Comparison of ENCODE assay signal across 14 mouse cellular contexts in genomic region chr4:118049606-118050302, GRCm38 (mm10).
DNase-seq lines count a peak whose midpoint lies in the region; ATAC-seq lines count a peak whose summit lies in the region.
"Had no signal": no experiment of that assay in that cellular context is flagged by ENCODE, and none has a peak within 500 bp of the region (broad histone marks: within the 10 kb centered on the region; RNA-seq: fewer than 3 reads in every experiment).

No protein-coding gene starts in this region.

- DNase-seq in heart, postnatal 25 days (ENCODE audit: low spot score): no peak
- peak; percentile 45 for DNase-seq in lung, postnatal 10 days
- DNase-seq in lung, postnatal 14 days: no peak
- no peak for DNase-seq in cerebellum, adult 11 months
- DNase-seq: adrenal gland, postnatal 36 days; cerebellum, adult 2 months; layer of hippocampus, postnatal 36 days; right cerebral cortex, postnatal 4 days had no signal

- 31% methylated on average over 12 of the region's 12 CpGs for WGBS in heart, embryonic 16.5 days
- 31% methylated on average over 12 of the region's 12 CpGs for WGBS in intestine, embryonic 15.5 days
- 31% methylated on average over 12 of the region's 12 CpGs for WGBS in stomach, embryonic 16.5 days

- peaks cover 3% of the 10 kb centered on the region; the same call in 1 of the 2 replicates for H3K4me1 ChIP-seq in heart, embryonic 16.5 days (ENCODE audit: control insufficient read depth, insufficient read depth, low read length)
- peaks cover 5% of the 10 kb centered on the region; the same call in 1 of the 2 replicates for H3K4me1 ChIP-seq in intestine, embryonic 15.5 days (replicated peaks)
- peaks cover 30% of the 10 kb centered on the region for H3K4me1 ChIP-seq in stomach, embryonic 16.5 days (ENCODE audit: control insufficient read depth, insufficient read depth, low read length)
- H3K4me1 ChIP-seq: forebrain, embryonic 12.5 days had no signal

- ATAC-seq in heart, embryonic 16.5 days (replicated peaks; ENCODE audit: extremely low read depth, insufficient read depth, low FRiP score): peak; percentile 85
- ATAC-seq in intestine, embryonic 15.5 days: peak; percentile 79
- ATAC-seq in stomach, embryonic 16.5 days (ENCODE audit: insufficient read depth, low FRiP score): peak; percentile 74

- H3K4me3 ChIP-seq in heart, embryonic 16.5 days (ENCODE audit: low read length): no peak overlapping the region
- no peak overlapping the region for H3K4me3 ChIP-seq in intestine, embryonic 15.5 days (replicated peaks)
- H3K4me3 ChIP-seq in stomach, embryonic 16.5 days (replicated peaks; ENCODE audit: low read length): no peak overlapping the region
- H3K4me3 ChIP-seq: embryonic facial prominence, embryonic 10.5 days; forebrain, embryonic 12.5 days; limb, embryonic 15.5 days had no signal

- H3K9me3 ChIP-seq in heart, embryonic 16.5 days (replicated peaks; ENCODE audit: control insufficient read depth, low read length): no peaks in the 10 kb centered on the region
- no peaks in the 10 kb centered on the region for H3K9me3 ChIP-seq in intestine, embryonic 15.5 days
- no peaks in the 10 kb centered on the region for H3K9me3 ChIP-seq in stomach, embryonic 16.5 days (replicated peaks; ENCODE audit: control insufficient read depth, low read length)
- H3K9me3 ChIP-seq: embryonic facial prominence, embryonic 10.5 days; forebrain, embryonic 12.5 days; limb, embryonic 15.5 days had no signal

- H3K4me2 ChIP-seq in heart, embryonic 16.5 days (ENCODE audit: low read depth, low read length): no peak overlapping the region
- H3K4me2 ChIP-seq in intestine, embryonic 15.5 days (replicated peaks): no peak overlapping the region
- H3K4me2 ChIP-seq in stomach, embryonic 16.5 days (ENCODE audit: low read depth, low read length): no peak overlapping the region
- H3K4me2 ChIP-seq: forebrain, embryonic 12.5 days; limb, embryonic 15.5 days had no signal

- H3K9ac ChIP-seq in heart, embryonic 16.5 days (ENCODE audit: low read length): no peak overlapping the region
- no peak overlapping the region for H3K9ac ChIP-seq in intestine, embryonic 15.5 days
- peak overlapping the region; percentile 42; the same call in 1 of the 2 replicates for H3K9ac ChIP-seq in stomach, embryonic 16.5 days (ENCODE audit: low read length)
- H3K9ac ChIP-seq: forebrain, embryonic 12.5 days; limb, embryonic 15.5 days had no signal

- H3K36me3 ChIP-seq in heart, embryonic 16.5 days (ENCODE audit: control insufficient read depth, insufficient read depth): no peaks in the 10 kb centered on the region
- H3K36me3 ChIP-seq in intestine, embryonic 15.5 days: no peaks in the 10 kb centered on the region
- H3K36me3 ChIP-seq in stomach, embryonic 16.5 days (ENCODE audit: control insufficient read depth, insufficient read depth, low read length): no peaks in the 10 kb centered on the region
- H3K36me3 ChIP-seq: embryonic facial prominence, embryonic 10.5 days; forebrain, embryonic 12.5 days; limb, embryonic 15.5 days had no signal

- intact Hi-C loops in heart, postnatal 25 days (cut with DNase I): no loop called here

- no peaks in the 10 kb centered on the region for H3K27me3 ChIP-seq in heart, embryonic 16.5 days (ENCODE audit: control insufficient read depth, insufficient read depth, low read length)
- no peaks in the 10 kb centered on the region for H3K27me3 ChIP-seq in intestine, embryonic 15.5 days (replicated peaks)
- no peaks in the 10 kb centered on the region for H3K27me3 ChIP-seq in stomach, embryonic 16.5 days (ENCODE audit: control insufficient read depth, insufficient read depth, low read length)
- H3K27me3 ChIP-seq: forebrain, embryonic 12.5 days; limb, embryonic 15.5 days had no signal

- peak overlapping the region; percentile 61 for H3K27ac ChIP-seq in heart, embryonic 16.5 days (ENCODE audit: low read length)
- peak overlapping the region; percentile 69 for H3K27ac ChIP-seq in intestine, embryonic 15.5 days
- H3K27ac ChIP-seq in stomach, embryonic 16.5 days (ENCODE audit: low read length): peak overlapping the region; percentile 85
- H3K27ac ChIP-seq: embryonic facial prominence, embryonic 10.5 days; forebrain, embryonic 12.5 days; limb, embryonic 15.5 days had no signal
